Mouse (Mus musculus) retina, postnatal 7 days (tissue): Measurements from ENCODE around the gene Ubap1.

Experiments used
- DNase-seq: peaks from one replicate; pipeline ENCODE4 v3.0.0-alpha.2; 2012; ENCODE audit warnings: low read depth, low spot score

Ubap1 gene

DNA sequence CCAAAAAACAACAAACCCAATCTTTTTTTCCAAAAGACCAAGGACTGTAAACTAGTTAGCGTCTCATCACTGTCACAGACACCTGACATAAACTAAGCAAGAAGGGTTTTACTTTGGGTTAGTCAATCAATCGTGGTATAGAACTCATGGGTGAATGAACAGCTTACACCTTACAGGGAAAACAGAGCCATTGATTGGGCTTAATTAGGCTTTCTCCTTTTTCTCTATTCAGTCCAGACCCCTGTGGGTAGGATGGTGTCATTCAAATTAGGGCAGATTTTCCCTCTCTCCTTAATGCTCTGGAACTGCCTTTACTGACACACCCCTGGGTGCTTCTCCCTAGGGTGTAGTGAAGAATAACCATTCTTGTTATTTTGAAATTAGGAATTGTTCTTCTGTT is 8.4 kb downstream of the Ubap1 start:
- no peak for DNase-seq

DNA sequence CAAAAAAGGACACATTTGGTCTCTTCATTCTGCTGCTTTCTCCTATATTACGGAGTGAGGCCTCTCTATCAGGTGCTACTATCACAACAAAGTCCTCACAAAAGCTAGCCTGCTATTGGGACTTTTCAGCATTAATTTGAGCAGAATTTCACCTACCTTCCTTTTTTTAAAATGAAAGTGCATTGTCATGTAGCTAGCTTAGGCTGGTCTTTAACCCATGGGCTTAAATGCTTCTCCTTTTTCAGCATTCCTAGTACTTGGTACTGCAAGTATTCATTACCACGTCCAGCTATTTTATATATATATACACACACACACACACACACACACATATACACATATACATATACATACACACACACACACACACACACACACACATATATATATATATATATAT is 9.9 kb downstream of the Ubap1 start:
- DNase-seq, result no peak

DNA sequence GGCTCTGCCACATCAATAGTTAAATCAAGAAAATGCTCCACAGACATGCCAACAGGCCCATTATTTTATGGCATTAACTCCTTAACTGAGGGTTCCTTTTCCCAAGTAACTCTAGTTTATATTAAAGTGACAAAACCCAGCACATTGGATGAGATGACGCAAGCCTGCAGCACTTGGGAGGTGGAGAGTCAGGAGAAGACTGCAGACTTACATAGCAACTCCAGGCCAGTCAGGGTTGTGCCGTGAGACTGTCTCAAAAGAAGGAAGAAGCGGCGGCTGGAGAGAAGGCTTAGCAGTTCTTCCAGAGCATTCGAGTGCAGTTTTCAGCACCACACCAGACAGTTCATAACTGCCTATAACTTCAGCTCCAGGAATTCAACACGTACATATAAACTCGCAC is 10.6 kb downstream of the Ubap1 start:
- DNase-seq, result no peak

DNA sequence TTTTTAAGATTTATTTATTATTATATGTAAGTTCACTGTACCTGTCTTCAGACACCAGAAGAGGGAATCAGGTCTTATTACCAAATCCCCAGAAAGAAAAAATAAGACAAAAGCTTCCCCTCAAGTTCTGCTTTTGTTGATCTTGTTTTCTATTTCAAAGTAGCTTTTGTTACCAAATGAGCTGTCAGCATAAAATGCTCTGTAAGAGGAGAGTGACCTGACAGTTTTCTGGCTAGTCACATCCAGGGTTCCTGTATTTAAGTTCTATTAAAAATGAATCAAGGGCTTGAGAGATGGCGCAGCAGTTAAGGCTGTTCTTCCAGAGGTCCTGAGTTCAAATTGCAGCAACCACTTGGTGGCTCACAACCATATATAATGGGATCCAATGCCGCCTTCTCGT is 12.3 kb downstream of the Ubap1 start:
- DNase-seq, result no peak

GRCm38 (mm10) chr4:41368198-41368597 is 19.4 kb downstream of the Ubap1 start:
- no peak for DNase-seq

- DNase-seq, result no peak
These were observed 21.1 kb downstream of the Ubap1 start for GRCm38 (mm10) chr4:41369702-41370437.

DNA sequence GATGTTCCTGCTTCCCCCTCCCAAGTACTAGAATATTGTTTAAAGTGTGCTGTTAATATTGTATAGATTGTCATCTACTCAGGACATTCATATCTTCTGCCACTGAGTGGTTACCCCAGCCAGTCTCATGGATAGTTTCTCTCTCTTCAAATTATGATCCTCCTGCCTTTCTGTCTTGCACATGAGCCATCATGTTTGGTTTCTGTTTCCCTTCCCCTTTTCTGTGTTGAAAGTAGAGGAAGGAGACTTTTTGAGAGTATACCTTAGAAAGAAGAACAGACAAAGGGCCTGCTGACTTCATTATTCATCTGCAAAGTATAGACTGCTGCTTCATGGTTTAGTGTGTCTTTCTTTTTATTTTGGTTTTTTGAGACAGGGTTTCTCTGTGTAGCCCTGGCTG is 28.8 kb downstream of the Ubap1 start:
- DNase-seq, result no peak

DNA sequence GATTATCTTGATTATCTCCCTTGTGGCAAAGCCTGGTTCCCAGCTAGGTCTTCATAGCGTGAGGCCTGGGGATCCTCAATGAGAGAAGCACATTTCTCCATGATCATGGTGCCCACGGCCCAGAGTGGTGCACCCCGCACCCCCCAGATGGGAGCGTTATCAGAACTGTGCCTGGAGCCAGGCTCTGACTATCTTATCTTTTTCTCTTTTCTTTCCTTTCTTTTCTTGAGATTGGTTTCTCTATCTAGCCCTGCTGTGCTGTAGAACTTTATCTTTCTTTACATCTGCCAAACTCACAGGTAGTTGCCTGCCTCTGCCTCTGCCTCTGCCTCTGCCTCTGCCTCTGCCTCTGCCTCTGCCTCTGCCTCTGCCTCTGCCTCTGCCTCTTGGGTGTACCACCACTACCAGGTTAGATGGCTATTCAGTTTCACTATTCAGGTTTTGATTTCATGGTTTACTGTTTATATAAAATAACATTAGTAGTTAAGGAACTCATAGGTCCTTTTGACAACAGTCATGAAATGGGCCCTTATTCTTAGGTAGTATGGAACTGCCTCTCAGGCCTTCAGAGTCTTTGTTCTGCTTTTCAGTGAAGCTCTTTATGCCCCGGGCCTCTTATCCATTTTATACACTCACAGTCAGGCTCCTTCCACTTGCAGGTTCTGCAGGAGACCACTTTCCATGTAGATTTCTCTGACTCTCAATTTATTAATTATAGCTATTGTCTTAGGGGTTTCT is 32.6 kb downstream of the Ubap1 start:
- no peak for DNase-seq

DNA sequence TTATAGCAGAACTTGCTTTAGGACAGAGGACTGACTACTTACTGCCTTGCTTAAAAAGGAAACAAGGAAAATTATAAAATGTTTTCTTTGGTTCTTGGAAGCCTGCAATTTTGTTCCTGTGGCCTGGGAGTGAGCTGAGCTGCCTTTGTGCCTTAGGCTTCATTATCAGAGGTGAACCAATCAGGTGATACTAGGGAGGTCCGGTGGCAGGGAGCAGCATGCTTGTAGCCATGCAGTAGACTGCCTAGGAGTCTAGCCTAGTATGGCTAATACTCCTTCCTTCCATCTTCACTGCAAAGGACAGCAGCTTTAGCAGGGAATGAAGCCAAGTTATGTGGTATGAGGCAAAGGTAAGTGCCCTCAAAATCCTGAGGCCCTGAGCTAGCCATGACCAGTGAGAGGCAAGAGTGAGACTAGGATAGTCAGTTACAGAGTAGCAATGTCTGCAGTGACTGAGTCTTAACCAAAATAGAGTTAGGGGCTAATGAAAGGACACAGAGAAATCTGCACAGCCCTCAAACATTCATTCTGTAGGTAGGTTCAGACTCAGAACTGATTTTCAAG is 37.7 kb downstream of the Ubap1 start:
- DNase-seq, result no peak

- DNase-seq, result no peak
These were observed 39.1 kb downstream of the Ubap1 start for GRCm38 (mm10) chr4:41387755-41388469.

GRCm38 (mm10) chr4:41388616-41389015 is 39.8 kb downstream of the Ubap1 start:
- no peak for DNase-seq

GRCm38 (mm10) chr4:41389240-41389639 is 40.4 kb downstream of the Ubap1 start:
- no peak for DNase-seq

DNA sequence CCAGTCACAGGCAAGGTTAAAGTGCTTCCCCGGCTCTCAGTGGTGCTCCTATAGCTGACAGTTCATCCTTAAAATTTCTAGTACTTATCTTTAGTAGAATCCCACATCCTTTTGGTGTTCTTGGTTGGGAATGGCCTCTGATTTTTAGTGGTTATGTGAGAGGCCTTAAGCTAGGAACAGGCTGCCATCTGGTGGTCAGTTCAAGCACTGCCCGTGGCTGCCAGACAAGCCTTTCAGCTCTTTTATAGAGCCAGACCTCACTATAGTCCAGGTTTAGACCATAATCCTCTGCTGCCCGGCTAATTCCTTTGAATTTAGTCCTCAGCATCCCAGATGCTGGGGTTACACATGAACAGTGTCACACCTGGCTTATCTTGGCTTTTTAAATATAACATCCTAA is 41.3 kb downstream of the Ubap1 start:
- peak; percentile 68 for DNase-seq

DNA sequence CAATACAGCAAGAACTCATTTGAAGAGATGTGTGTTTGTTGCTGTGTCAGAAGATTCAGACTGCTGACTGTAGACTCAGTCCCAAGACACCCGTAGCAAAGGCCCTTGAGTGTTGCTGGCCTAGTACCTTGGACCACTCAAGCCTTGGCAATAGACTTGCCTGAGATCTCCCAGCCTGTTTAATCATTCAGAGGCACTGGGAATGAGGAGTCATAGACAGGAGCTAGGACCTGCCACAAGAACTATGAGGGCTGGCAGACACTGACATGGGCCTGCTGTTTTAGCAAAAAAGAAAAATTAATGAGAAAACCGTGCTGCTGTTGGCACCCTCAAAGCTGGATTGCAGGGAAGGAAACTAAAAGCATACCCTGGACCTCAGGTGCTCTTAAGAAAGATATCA is 42.2 kb downstream of the Ubap1 start:
- DNase-seq, result no peak

DNA sequence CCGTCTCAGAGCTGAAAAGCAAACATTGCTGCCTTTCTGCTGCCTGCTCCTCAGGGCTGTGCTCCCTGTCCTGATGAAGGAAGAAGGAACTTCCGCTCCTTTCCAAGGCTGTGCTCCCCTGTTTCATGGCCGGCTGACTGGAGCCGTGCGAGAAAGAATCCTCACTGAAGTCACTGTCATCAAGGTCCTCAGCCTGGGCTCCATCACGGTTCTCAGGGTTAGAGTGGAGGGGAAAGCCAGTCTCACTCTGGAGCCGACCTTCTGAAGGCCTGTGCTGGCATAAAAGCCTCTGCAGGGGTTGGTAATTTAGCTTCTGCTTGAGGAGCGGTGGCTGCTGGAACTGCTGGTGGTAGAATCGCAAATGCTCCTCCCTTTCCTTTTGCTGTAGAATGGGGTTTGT is 45.9 kb downstream of the Ubap1 start:
- DNase-seq, result no peak

DNA sequence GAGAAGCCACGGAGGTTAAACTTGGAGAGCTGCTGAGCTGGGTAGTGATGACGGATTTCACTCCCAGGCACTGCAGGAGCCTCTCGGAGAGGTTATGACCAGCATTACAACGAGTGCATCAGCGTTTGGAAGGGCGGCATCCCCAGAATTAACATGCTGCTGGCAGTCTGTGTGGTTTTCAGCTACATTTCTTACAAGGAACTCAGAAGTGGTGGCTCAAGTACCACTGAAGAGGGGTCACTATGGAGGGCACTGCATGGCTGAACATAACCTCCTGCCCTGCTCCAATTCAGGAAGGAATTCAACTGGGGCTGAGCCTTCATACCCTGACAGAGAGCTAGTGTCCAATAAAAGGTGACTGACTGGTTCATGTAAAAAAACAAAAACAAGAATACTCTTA is 49.6 kb downstream of the Ubap1 start:
- no peak for DNase-seq

DNA sequence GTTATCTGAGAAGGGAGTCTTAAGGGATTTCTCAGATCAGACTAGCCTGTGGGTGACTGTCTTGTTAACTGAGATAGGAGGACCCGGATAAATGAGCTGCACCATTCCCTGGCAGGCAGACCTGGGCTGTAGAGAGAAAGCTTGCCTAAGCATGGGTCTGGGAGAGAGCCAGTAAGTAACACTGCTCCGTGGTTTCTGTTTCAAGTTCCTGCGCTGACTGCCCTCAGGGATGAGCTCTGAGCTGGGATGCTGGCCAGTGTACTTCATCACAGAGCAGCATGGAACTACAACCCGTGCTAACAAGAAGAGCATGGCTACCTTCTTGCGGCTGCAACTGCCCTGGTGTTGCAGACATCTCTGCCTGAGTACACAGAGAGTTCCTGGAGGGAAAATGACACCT is 51.1 kb downstream of the Ubap1 start:
- DNase-seq, result no peak

- DNase-seq, result no peak
These were observed 52.4 kb downstream of the Ubap1 start for GRCm38 (mm10) chr4:41401167-41401566.

DNA sequence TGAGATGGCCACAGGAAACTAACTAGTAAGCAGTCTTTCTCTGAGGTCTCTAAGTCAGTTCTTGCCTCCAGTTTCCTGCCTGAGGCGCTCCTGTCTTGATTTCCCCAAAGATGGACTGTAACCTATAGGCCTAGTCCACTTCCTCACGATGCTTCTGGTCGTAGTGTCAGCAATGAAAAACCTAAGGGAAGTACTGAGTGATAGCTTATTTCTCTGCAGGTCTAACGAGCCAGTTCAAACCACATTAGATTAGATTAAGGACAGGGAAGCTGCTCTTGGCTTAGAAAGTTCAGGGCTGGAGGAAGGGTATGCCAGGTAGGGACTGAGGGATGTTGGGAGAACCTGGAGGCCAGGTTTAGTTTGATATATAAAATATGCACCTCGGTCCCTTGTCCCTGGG is 52.8 kb downstream of the Ubap1 start:
- no peak for DNase-seq

DNA sequence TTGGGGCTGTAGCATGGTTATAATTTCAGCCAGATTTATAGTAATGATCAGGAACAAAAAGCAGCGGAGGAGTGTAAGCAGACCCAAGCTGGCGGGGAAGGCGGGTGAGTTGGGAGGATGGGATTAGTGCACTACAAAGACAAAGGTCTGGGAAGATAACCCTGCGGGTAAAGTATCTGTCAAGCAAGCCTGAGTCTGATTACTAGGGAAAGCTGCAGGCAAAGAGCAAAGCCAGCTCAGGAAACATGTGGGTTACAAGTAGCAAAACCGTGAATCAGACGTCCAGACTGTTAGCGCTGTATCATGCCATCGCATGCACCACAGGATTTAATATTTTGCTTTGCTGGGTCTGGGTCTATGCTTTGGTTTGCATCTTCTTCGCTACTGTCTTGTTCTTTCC is 57.8 kb downstream of the Ubap1 start:
- no peak for DNase-seq

- DNase-seq, result no peak
These were observed 58.6 kb downstream of the Ubap1 start for GRCm38 (mm10) chr4:41407353-41407752.

DNA sequence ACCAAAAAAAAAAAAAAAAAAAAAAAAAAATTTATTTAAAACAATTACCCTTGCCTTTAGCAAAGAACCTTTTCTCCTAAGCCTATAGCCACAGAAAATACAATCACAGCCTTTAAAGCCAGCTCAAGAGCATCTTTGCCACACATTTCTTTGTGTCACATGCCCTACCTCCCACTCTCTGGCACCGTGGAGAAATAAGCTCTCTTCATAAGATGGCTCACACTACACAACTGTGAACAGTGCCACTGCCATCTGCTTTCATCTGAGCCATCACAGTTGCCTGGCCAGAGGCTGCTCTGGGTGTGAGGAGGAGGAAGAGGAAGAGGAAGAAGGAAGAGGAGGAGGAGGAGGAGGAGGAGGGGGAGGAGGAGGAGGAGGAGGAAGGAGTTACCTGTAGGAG is 60.5 kb downstream of the Ubap1 start:
- no peak for DNase-seq
